Mouse (Mus musculus) forebrain, embryonic 14.5 days (tissue): ENCODE data around the gene Stil. TPM values are rescaled to one million over a fixed set of nuclear protein-coding genes. Genes with fewer than 3 reads are reported as not detected.

Source experiments
- ATAC-seq: fragments of 200-750 bp; cut with Nextera tagmentation; 2 replicates; pipeline ENCODE4 v1.8.0; 2017; ENCODE audit warnings: mild to moderate bottlenecking, moderate library complexity
- DNase-seq: peaks from one replicate; pipeline ENCODE4 v3.0.0-alpha.2; 2015; ENCODE audit warnings: low spot score
- H3K27ac ChIP-seq: fragments of 300-500 bp; sonication (generic); 2 replicates; pipeline ENCODE4 v1.5.1; 2014; ENCODE audit warnings: low read depth, mild to moderate bottlenecking, control low read depth, low read length, moderate library complexity
- H3K27me3 ChIP-seq: fragments of 300-500 bp; sonication (generic); replicated peaks from 2 replicates; pipeline ENCODE4 v1.6.1; 2014; ENCODE audit warnings: low read length, control low read depth, mixed read lengths; ENCODE audit not compliant: control insufficient read depth, insufficient read depth
- H3K36me3 ChIP-seq: fragments of 300-500 bp; sonication (generic); 2 replicates; pipeline ENCODE4 v1.6.1; 2014; ENCODE audit warnings: low read length, control low read depth; ENCODE audit not compliant: control insufficient read depth, insufficient read depth
- H3K4me1 ChIP-seq: fragments of 300-500 bp; sonication (generic); 2 replicates; pipeline ENCODE4 v1.6.1; 2014; ENCODE audit warnings: antibody characterized with exemption, low read length, control low read depth; ENCODE audit not compliant: control insufficient read depth, insufficient read depth
- H3K4me2 ChIP-seq: fragments of 300-500 bp; sonication (generic); 2 replicates; pipeline ENCODE4 v1.6.1; 2014; ENCODE audit warnings: mild to moderate bottlenecking, control low read depth, low read length
- H3K4me3 ChIP-seq: fragments of 300-500 bp; sonication (generic); 2 replicates; pipeline ENCODE4 v1.5.1; 2014; ENCODE audit warnings: low read depth, low read length, control low read depth
- H3K9ac ChIP-seq: fragments of 300-500 bp; sonication (generic); 2 replicates; pipeline ENCODE4 v1.6.1; 2014; ENCODE audit warnings: mild to moderate bottlenecking, low read length, control low read depth, moderate library complexity
- H3K9me3 ChIP-seq: fragments of 300-500 bp; sonication (generic); replicated peaks from 2 replicates; pipeline ENCODE4 v1.6.1; 2016; ENCODE audit warnings: low read length, control low read depth, mixed read lengths; ENCODE audit not compliant: control insufficient read depth
- WGBS: fragments of 180-500 bp; shearing (Covaris S2); extraction: QIAGEN DNeasy Blood & Tissue Kit; methylation state at CpG from one replicate; pipeline ENCODE4 v1.1.7; 2014; 5-methylcytosine and 5-hydroxymethylcytosine counted together
- polyA plus RNA-seq: library from polyadenylated mRNA; unstranded; fragments of >200 nt; fragmentation: Nextera tagmentation; extraction: Ambion mirVana; gene quantifications from 2 replicates; pipeline ENCODE4 v1.2.1, GENCODE M21; 2014

The Stil gene
- polyA plus RNA-seq, 1 experiment from 2014 or later: 8.8 TPM

GRCm38 (mm10) chr4:115019997-115020396 is 20.0 kb downstream of the Stil start:
- ATAC-seq: no peak
- WGBS: 95% methylated on average over 3 of the region's 3 CpGs
- H3K36me3 ChIP-seq: peaks cover 46% of the 10 kb centered on the region

GRCm38 (mm10) chr4:115035043-115035442 is 35.1 kb downstream of the Stil start:
- Histone ChIP-seq H3K4me2 (no peak overlapping the region), H3K4me3 (no peak overlapping the region), H3K27me3 (no peaks in the 10 kb centered on the region), H3K4me1 (no peaks in the 10 kb centered on the region), H3K9ac (no peak overlapping the region), H3K9me3 (no peaks in the 10 kb centered on the region), H3K27ac (no peak overlapping the region), H3K36me3 (peaks cover 32% of the 10 kb centered on the region)
- DNase-seq: no peak
- no peak for ATAC-seq
- WGBS: 77% methylated on average over 6 of the region's 6 CpGs

More at GRCm38 (mm10) chr4:115019997-115020396, 20.0 kb downstream of the Stil start:
- H3K27ac ChIP-seq: no peak overlapping the region
- H3K4me2 ChIP-seq: no peak overlapping the region
- H3K4me1 ChIP-seq: no peaks in the 10 kb centered on the region
- no peak overlapping the region for H3K4me3 ChIP-seq
- H3K9ac ChIP-seq: no peak overlapping the region
- DNase-seq: no peak
- no peaks in the 10 kb centered on the region for H3K9me3 ChIP-seq
- no peaks in the 10 kb centered on the region for H3K27me3 ChIP-seq

- H3K9me3 ChIP-seq: no peaks in the 10 kb centered on the region
- no peak overlapping the region for H3K9ac ChIP-seq
- 33% methylated on average over 4 of the region's 4 CpGs for WGBS
- H3K27ac ChIP-seq: no peak overlapping the region
- no peak overlapping the region for H3K4me3 ChIP-seq
- H3K4me2 ChIP-seq: no peak overlapping the region
- no peaks in the 10 kb centered on the region for H3K27me3 ChIP-seq
- DNase-seq (peak; percentile 69), ATAC-seq (no peak)
- peaks cover 40% of the 10 kb centered on the region for H3K36me3 ChIP-seq
- no peaks in the 10 kb centered on the region for H3K4me1 ChIP-seq
Observed at GRCm38 (mm10) chr4:115038242-115038641, 38.3 kb downstream of the Stil start.

GRCm38 (mm10) chr4:115045621-115046020 is 45.7 kb downstream of the Stil start:
- peaks cover 17% of the 10 kb centered on the region for H3K36me3 ChIP-seq
- no peaks in the 10 kb centered on the region for H3K4me1 ChIP-seq
- ATAC-seq (no peak), DNase-seq (no peak)
- H3K27me3 ChIP-seq: peaks cover 7% of the 10 kb centered on the region
- no peak overlapping the region for H3K9ac ChIP-seq
- H3K4me3 ChIP-seq: no peak overlapping the region
- no peaks in the 10 kb centered on the region for H3K9me3 ChIP-seq
- H3K27ac ChIP-seq: no peak overlapping the region
- 79% methylated on average over 3 of the region's 3 CpGs for WGBS
- no peak overlapping the region for H3K4me2 ChIP-seq

GRCm38 (mm10) chr4:115047750-115048149 is 47.8 kb downstream of the Stil start:
- ATAC-seq: no peak
- Histone ChIP-seq H3K4me3 (no peak overlapping the region), H3K9me3 (no peaks in the 10 kb centered on the region), H3K9ac (no peak overlapping the region), H3K36me3 (no peaks in the 10 kb centered on the region), H3K4me1 (peaks cover 4% of the 10 kb centered on the region; the same call in 1 of the 2 replicates), H3K4me2 (no peak overlapping the region), H3K27ac (no peak overlapping the region), H3K27me3 (peaks cover 25% of the 10 kb centered on the region)
- 5% methylated on average over 5 of the region's 5 CpGs for WGBS
- DNase-seq: no peak

GRCm38 (mm10) chr4:115048190-115048589 is 48.2 kb downstream of the Stil start:
- WGBS: 71% methylated on average over 8 of the region's 8 CpGs
- Histone ChIP-seq H3K27me3 (peaks cover 28% of the 10 kb centered on the region), H3K4me3 (no peak overlapping the region), H3K4me2 (no peak overlapping the region), H3K9ac (no peak overlapping the region), H3K4me1 (peaks cover 4% of the 10 kb centered on the region; the same call in 1 of the 2 replicates), H3K9me3 (no peaks in the 10 kb centered on the region), H3K27ac (no peak overlapping the region), H3K36me3 (no peaks in the 10 kb centered on the region)
- no peak for ATAC-seq
- no peak for DNase-seq

- Histone ChIP-seq H3K36me3 (no peaks in the 10 kb centered on the region), H3K27ac (no peak overlapping the region), H3K4me3 (no peak overlapping the region), H3K4me1 (peaks cover 4% of the 10 kb centered on the region; the same call in 1 of the 2 replicates), H3K27me3 (peaks cover 52% of the 10 kb centered on the region), H3K9ac (no peak overlapping the region), H3K4me2 (no peak overlapping the region), H3K9me3 (no peaks in the 10 kb centered on the region)
- WGBS: 72% methylated on average over 5 of the region's 5 CpGs
- ATAC-seq: no peak
- DNase-seq: no peak
Observed at GRCm38 (mm10) chr4:115051245-115051644, 51.3 kb downstream of the Stil start.

- H3K9me3 ChIP-seq: no peaks in the 10 kb centered on the region
- H3K27ac ChIP-seq: no peak overlapping the region
- peak overlapping the region; percentile 30 for H3K4me2 ChIP-seq
- 0 out of 2 replicates have a peak overlapping the region, but pooled peaks have one; percentile 18 for H3K9ac ChIP-seq
- H3K4me3 ChIP-seq: peak overlapping the region; percentile 15; the same call in 1 of the 2 replicates
- WGBS: under 1% methylated on average over 36 of the region's 36 CpGs
- DNase-seq (no peak), ATAC-seq (peak; percentile 33; the same call in 1 of the 2 replicates)
- peaks cover 7% of the 10 kb centered on the region for H3K4me1 ChIP-seq
- H3K27me3 ChIP-seq: peaks cover 62% of the 10 kb centered on the region
- H3K36me3 ChIP-seq: no peaks in the 10 kb centered on the region
Observed at GRCm38 (mm10) chr4:115052343-115053005, 52.5 kb downstream of the Stil start.

GRCm38 (mm10) chr4:115055044-115055443 is 55.1 kb downstream of the Stil start:
- Histone ChIP-seq H3K4me1 (peaks cover 7% of the 10 kb centered on the region), H3K9me3 (no peaks in the 10 kb centered on the region), H3K4me3 (no peak overlapping the region), H3K36me3 (no peaks in the 10 kb centered on the region), H3K9ac (no peak overlapping the region), H3K27me3 (peaks cover 81% of the 10 kb centered on the region), H3K27ac (no peak overlapping the region), H3K4me2 (no peak overlapping the region)
- WGBS: 7% methylated on average over 2 of the region's 2 CpGs
- DNase-seq (no peak), ATAC-seq (no peak)
